Mouse (Mus musculus) 416B (cell line): ENCODE data around the gene Cd101.

Source experiments
- DNase-seq: peaks from one replicate; pipeline ENCODE4 v3.0.0; 2011; ENCODE audit warnings: low read depth

Gene Cd101

DNA sequence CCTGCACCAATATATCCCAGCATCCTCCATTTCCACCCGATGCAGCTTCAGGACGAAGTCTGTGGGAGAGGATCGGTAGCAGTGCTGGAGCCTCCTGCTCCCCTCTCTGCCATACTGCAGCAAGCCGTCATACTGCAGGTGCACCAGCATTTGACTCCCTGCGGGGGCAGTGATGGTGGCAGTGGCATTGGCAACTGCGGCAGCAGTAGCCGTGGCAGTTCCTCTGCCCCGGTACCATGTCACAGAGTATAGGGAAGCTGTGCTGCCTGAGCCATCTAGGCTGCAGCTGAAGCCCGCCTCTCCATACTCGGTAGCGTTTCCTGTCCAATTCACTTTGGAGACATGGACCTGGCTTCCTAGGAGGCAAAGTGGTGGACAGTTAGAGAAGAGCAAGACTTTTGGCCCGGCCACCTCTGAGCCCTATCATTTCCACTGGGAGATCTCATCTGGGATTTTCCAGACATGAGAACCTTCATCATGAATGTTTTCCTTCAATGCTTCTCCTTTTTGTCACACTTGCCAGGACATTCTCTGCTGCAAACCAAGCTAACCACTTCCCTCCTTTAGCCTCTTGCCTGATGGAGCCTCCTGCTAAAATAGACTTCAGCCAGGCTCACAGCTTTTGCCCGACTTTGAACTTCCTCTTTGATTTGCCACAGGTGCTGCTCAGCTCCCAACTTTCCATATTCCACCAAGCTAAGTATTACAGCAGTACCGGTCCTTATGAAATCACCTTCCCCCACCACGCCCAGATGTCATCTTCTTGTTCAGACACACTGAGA is 25.6 kb downstream of the Cd101 start:
- no peak for DNase-seq

DNA sequence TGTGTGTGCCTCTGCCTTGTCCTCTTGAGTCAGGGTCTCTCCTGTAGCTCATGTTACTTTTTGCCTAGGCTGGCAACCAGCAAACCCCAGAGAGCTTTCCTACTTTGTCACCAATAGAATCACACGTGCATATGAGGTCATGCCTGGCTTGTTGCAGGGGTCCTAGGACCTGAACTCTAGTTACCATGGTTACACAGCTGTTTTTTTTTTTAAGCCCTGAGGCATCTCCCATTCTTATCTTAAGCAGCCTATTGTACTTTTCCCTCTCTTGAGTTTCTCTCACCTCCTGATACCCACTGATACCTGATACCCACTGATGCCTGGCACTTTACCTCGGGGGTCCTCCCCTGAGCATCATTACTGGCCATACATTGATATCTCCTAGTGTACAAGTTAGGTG is 29.6 kb downstream of the Cd101 start:
- no peak for DNase-seq

DNA sequence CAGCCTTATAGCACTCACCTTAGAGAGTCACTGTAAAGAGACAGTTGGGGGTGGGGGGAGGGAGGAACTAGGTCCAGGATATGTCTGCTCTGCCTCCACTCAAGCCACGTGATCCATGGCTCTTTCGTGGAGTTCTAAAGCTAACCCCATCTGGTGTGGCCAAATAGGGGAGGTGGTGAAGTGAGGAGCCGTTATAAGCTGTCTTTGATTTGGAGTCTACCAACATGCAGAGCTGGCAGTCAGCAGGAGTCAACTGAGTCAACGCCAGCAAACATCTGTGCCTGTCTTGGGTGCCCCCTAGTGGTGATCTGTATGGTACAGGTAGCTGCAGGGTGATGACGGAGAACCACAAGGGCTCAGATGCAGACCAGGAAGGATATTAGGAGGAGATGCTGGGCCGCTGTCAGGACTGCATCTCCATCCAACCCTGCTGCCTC is 30.4 kb downstream of the Cd101 start:
- peak; percentile 61 for DNase-seq

DNA sequence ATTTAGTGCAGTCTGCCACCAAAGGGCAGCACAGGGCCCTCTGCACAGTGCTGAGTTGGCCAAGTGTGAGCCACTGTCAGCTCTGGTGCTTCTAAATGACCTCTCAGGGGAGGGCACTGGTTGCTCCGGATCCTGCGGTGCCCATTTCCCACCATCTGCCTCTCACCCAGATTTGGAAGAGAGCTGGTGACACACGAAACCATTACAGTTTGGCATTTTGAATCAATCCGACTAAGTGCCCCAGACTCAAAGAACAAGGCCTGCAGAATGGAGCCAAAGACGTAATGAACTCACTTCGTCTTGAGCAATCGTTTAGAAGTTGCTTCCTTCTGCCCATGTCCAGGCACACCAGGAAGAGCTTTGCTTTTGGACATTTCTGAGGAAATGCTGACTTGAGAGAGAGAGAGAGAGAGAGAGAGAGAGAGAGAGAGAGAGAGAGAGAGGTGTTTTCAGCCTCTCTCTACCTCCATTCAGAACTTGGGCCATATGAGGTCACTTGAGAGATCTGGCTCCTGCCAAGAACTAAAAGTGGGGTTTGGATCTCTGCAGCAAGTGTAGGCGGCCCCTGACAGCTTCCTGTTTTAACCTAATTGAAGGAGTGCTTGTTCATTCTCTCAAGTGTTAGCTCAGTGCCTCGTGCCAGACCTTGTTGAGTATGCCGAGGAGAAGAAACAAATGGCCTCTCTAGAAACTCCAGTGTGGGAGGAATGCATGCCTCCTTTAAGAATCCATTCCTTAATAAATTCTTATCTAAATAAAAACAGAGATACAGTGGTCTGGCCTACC is 31.4 kb downstream of the Cd101 start:
- peak; percentile 9 for DNase-seq

DNA sequence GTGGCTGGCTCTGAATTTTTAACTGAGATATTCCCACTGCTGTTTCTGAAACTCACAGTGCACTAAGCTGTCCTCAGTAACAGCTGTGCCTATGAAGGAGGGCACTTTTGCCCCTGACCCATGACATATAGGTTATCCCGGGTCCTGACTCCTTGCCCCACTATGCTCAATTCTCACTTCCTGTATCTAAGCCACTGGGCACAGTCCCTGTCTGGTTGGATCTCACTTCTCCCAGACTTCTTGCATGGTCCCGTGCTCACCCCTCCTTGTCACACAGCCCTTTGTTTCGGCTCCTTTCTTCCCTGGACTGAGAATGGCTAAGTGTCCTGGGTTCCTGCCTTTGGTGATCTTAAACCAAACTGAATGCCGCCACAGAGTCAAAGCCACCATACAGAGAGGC is 35.1 kb downstream of the Cd101 start:
- DNase-seq = no peak

DNA sequence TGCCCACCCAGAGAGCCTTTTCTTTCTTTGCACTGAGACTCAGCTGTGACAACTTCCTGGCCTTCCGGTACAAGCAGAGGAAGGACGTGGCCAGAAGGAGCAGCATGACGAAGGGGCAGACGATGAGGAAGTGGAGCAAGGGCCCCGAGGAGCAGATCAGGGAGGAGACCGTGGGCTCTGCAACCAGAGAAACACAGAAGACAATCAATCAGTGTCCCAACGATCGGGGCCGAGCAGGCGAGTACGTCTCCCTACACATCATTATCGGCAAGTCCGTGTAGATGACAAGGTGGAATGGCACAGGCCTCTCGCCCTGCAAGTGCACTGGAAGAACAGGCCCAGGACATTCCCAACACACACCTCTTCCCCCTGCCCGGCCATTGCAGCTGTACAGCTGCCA is 35.6 kb downstream of the Cd101 start:
- DNase-seq = peak; percentile 37

DNA sequence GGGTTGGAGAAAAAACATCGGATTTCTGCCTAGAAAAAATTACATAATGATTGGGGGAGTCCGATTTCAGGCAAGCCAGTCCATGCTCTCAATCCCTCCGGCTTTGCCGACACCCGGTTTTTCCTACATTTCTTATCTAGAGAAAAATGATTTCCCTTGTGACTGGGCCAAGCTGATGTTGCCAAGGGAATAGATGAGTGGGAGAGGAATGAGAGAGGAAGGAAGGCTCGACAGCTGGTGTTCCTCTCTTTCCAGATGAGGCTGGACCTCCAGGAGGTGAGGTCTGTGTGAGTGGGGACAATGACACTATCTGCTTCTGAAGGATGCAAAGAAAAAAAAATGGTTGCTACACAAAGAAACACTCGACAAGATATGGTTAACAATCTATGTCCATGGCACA is 36.2 kb downstream of the Cd101 start:
- no peak for DNase-seq

DNA sequence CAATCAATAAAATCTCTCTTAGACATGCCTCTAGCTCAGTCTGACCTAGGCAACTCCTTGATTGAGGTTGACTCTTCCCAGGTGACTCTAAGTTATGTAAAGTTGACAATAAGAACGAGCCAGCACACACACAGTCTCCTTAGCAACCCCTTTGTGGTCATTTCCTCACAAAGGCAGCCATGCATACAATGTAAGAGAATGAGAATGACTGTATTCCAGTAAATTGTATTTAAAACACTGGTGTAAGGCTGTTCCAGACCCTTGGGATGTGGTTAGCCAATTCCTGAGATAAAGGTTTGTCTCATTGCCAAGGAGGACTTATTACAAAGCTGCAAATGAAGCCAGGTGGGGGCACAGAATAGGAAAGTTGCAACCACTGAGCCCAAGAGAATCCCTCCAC is 39.1 kb downstream of the Cd101 start:
- no peak for DNase-seq

DNA sequence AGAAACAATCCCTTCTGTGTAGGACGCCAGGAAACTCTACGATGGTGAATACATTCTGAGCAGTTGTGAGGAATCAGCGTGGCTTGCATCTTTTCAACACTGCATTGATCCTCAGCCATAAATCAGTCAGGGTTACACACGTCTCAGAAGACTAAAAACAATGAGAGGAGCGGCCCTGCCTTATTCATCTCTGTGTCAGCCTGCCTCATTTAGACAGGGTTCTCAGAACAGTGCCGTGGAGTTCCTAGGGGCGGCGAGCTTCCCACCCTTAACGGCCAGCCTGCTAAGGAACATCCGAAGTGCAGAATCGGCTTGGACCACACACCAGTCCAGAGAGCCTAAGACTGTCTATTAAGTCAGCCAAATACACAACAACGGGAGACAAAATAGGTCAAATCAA is 39.9 kb downstream of the Cd101 start:
- no peak for DNase-seq

DNA sequence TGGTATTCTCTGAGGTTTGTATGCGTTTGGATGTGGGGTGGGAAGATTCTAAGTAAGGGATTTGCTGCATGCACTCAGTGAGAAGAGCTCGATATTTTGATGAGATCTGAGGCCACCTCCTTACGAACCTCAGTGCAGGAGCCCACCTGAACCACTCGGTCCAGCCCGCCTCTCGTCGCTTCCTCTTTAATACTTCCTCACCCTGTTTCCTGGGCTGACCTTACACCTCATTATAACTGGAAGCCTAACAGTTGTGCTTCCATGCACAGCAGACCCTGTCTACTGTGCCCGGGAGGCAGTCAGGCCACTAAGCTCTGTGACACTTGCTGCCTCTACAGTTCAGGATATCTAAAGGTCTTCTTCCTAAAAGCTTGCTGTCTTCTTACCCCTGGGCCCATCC is 50.1 kb downstream of the Cd101 start:
- DNase-seq = no peak

DNA sequence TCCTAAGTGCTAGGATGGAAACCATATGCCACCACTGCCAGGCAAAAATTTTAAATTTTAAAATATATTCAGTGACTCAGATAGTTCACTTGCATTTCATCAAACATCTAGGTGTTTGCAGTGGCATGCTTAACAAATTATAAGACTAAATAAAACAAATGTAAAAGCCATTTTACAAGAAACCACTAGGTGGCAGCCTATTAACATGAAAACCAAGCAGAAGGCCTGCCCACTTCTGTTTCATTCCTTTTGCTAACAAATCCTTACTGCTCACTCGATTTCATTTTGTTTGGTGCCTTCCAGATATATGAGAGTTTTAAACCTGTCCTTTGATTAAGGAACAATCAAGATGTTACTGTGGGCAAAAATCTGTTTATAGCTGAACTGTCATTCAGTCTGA is 55.5 kb downstream of the Cd101 start:
- peak; percentile 81 for DNase-seq

DNA sequence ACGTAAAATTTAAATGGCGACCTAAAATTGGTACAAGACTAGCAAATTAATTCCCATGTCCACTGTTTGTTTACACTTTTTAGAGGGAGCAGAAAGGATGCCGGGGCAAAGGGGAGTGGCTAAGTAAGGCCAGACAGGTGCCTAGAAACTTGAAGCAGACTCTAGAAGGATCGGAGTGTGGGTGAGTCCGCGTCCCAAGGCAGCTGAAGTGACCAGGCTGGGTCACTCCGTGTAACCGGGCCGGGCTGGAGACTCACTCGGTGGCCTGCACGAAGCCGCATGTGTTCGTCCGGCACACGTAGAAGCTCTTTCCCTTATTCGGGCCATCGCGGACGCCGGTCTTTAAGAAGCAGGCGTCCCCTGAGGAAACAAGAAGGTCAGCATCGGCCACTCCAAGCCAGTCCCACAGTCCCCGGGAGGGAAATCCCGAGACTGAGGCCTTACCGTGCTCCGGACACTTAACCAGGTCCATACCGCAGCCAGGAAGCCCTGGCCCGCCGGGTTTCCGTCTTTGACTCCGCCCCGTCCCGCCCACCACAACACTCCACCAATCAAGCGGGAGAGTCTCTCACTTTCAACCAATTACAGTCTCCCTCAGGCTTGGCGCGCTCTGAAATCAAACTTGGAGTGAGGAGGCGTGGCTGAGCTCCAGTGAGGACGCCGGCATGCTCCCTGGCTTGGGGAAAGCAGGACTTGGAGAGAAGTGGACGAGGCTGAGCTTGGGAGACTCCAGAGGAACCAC is 60.0 kb downstream of the Cd101 start, which contains the start of gene Ttf2:
Gene Ttf2, minus strand, starts transcription at position 488 of the 742 bp plus-strand sequence.
- peak; percentile 95 for DNase-seq

DNA sequence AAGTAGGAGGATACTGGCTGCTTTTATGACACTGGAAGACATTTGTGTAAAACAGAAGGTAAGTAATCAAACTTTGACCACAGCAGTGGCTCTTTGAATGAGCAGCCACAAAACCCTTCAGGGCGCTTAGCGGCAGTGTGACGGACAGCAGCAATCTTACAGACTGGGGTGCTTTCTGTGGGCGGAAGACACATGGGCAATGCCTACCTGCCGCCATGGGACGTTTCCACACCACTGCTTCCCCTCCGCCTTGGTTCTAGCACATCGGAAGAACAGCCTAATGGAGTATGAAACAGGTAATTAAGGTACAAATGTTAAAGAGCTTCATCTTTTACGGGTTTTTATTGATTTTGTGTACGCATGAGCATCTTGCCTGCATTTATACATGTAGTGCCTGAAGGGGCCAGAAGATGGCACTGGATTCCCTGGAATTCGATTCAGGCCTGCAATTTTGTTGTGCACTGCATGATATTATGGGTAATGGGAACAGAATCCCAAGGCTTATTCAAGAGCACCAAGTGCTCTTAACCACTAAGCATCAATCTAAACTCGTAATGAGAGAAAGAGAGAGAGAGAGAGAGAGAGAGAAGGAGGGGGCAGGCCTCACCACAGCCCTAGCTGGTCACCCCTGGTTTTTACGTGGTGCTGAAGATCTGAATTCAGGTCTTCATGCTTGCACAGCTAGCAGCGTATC is 65.4 kb downstream of the Cd101 start:
- peak; percentile 48 for DNase-seq

DNA sequence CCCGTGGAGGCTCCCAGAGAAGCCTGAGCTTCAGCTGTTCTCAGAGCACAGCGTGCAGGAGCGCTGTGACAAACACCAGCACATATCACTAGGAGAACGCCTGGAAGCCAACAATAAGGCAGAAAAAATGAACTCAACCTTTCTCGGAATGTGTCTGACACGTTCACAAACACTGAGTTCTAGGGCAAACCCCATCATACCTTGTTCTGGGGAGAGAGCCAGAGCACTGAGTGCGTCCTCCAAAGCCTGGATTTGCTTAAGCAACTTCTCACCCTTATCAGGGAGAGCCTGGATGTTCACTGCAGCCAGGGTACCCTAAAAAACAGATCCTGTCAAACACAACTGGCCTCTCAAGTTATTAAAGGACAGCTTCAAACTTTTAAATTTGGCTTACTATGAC is 67.9 kb downstream of the Cd101 start:
- no peak for DNase-seq

DNA sequence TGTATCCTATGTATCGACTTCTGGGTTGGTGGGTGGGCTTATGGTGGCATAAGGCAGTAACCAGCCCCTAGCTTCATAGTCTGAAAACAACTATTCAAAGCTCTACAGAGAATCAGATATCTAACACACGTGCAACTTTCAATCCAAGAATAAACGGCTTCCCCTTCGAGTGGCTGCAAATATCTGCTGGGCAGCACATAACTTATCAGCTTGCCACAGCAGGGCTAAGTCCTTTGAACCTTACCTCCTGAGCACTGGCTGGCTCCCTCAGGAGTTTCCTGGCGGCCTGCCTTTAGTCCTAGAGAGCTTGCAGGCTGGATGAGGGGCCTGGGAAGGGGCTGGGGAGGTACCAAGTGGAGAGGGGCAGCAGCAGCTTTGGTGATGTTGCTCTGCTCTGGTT is 68.3 kb downstream of the Cd101 start:
- DNase-seq = no peak

DNA sequence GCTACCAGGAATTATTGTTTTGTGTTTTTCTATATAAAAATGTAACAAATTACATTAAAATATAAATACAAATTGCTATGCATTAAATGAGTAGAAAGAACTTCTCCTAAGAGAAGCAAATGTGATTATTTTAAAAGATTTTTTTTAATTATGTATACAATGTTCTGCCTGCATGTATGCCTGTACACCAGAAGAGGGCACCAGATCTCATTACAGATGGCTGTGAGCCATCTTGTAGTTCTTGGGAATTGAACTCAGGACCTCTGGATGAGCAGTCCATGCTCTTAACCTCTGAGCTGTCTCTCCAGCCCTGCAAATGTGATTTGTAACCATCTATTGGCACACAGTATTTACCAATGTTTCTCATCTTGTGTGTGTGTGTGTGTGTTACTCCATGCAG is 74.7 kb downstream of the Cd101 start:
- peak; percentile 26 for DNase-seq

DNA sequence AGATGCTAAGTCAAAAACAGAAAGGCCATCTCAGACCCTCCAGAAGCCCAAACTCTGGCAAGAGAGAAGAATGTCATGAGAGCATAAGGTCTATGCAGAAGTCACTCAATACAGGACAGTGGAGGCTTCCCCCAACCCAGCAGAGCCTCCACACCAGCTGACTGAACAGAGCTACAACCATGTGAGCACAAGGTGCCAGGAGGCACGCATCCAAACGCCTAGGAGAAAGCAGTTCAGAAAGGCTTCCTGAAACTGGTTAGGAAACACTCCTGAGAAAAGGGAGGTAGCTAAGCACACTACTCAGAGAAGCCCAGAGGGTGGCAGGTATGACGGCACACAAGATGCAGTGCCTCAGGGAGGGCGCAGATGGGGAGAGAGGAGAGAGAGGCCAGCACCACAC is 77.8 kb downstream of the Cd101 start:
- DNase-seq = no peak

DNA sequence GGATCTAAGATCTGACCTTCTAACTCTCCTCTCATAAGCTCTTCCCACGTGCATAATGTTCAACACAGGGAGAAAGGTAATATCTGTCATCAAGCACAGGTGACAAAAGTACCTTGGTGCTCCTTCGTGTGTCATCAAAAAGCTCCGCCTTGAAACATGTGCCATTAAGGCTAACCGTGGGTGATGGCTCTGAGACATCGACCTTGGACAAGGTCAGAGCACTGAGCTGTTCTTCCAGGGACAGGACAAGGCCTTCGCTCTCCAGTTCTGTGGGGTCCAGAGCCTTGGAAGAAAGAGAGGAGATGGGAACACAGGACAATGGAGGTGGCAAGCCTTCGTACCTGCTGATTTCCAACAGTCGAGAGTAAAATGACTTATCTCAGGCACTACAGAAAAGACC is 82.1 kb downstream of the Cd101 start:
- no peak for DNase-seq
